Mouse (Mus musculus): Measurements from ENCODE around the gene Dnajc10. TPM values are rescaled to one million over a fixed set of nuclear protein-coding genes. Genes with fewer than 3 reads are reported as not detected.

The Dnajc10 gene
- polyA plus RNA-seq, 1 experiment = 43.7 TPM

DNA sequence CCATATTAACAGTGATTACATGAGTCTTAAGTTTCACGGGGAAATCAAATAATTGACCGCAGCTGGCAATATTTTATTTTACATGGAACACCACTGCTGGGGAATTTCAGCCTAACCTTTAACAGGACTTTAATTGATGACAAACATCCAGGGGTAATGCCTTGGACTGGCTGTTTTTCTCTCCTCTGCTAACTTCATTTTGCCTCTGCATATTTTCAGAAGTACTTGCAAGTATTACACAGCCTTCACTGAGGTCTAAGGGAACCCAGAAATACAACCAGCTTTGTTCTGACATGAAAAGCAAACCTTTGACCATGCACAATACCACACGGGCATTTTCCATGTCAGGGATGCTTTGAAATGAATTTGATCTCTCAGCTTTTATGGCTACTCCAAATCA is 81.6 kb downstream of the Dnajc10 start:
- TF ChIP-seq GATA1 (IDR thresholded peaks at IDR 0.05; ENCODE audit: low read length) = no peak

- no peak for TF ChIP-seq GATA1 (IDR thresholded peaks at IDR 0.05; ENCODE audit: low read length)
Measured at GRCm38 (mm10) chr2:80398595-80399099, 83.4 kb downstream of the Dnajc10 start.

Other genes starting within 250 kb of the Dnajc10 start
- not detected in 2 replicates for gene Pde1a, start 186.0 kb upstream of the Dnajc10 start, polyA plus RNA-seq (2012)
- gene Prdx6b, start 23.0 kb upstream of the Dnajc10 start, polyA plus RNA-seq (2012) = not detected in 2 replicates
- gene Frzb, start 132.2 kb downstream of the Dnajc10 start, polyA plus RNA-seq (2012) = not detected in 2 replicates